Mouse (Mus musculus) layer of hippocampus, postnatal 14 days (tissue): Measurements from ENCODE around the gene Rftn1. TPM values are rescaled to one million over a fixed set of nuclear protein-coding genes. Genes with fewer than 3 reads are reported as not detected.

Experiments
- DNase-seq, 2 experiments: peaks; one replicate each; pipeline ENCODE4 v3.0.0; 2021 to 2022; ENCODE audit warnings: low spot score in 2 of 2, mixed read lengths in 1 of 2
- total RNA-seq, 2 experiments: library from RNA; stranded (reverse); gene quantifications; 2 replicates each; pipeline ENCODE4 v1.2.3; 2021

The Rftn1 gene
- total RNA-seq, 2 experiments from 2014 or later = 12.8 to 14.5 TPM

DNA sequence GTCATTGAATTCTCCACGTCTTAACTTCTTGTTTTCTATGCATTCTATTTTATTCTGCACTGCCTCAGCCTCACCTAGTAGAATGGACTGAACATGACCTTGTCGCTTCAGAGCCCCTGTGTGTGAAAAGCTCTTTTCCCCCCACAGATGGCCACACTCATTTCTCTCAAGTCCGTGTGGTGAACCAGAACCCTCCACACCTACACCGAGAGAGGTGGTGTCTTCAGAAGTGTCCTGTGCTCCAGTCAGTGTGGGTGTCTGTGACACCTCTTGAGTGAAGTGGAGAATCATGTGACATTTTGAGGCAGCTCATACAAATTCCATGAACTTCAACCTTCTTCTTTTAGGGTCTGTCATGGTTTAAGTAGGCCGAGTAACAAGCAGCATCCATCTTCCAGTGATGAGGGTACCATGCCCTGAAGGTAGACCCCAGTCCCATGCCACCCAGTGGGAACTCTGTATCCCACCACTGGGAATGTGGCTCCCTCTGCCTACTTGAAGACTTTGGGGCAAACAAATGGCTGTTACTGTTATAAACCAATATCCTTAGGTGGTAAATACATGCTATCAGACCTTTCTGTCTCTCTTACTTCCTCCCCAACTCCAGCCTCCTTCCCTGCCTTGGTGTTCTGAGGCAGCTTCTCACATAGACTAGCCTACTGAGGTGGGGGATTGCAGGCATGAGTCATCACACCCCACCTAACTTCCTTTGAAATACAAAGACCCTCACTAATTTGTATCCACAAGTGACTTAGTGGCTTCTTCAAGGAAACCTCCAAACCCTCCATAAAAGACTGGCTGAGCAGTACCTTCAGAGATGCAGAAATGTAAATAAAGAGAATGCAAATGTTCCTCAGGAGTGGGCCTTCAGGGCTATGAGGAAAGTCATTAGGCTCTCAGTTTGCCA is 122.4 kb downstream of the Rftn1 start:
- no peak for DNase-seq

DNA sequence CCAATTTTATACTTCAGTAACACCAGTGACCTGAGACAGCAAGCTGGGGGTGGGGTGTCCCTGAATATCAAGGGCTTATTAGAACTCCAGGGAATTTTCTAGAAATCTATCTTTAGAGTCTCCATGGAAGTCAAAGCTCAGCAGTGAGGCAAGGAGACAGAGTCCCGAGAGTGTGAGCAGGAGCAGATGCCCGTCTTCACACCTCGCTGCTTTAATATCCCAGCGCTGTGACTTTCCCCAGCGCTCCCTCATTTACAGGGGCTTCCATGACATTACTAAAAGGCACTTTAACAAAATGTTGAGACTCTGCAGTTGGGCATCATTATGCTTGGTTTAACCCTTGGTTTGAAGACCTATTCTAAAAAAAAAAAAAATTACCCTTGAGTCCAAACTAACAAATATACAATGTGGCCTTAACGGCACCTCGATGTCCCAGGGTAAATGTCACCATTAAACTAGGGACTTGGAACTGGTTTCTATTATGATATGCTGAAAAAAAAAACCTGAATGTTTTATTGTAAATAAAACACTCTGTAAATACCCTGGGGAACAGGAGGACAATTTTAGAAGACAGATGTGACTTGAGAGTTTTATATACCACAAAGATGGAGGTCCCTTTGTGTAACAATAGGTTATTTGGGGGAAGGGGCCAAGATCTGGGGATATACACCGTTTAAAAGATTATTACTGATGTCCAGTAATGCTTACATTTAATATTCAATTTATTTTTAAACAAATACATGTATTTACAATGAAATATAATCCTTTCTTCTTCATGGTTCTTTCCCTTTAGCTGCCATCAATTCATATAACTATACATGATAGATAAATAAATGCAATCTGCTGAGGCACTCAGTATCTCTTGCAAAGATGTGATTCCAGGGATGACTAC is 123.4 kb downstream of the Rftn1 start:
- DNase-seq = no peak

- no peak for DNase-seq
These were observed 126.4 kb downstream of the Rftn1 start for GRCm38 (mm10) chr17:50063832-50064627.

DNA sequence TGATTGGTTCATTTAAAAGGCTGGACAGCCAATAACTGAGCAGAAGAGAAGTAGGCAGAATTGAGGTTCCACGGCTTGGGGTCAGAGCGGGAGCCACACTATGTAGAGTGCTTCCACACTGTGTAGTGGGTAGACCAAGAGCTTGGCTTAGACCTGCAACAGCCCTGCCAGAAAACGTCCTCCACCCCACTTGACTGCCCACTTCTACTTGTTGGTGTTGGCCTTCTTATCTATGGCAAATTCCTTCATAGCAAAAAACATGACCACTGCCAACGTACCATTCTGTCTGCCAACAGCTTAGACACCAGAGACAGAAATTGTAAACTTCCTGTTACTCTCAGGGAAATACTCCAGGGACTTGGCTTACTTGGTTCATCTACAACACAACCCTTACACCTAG is 127.8 kb downstream of the Rftn1 start:
- no peak for DNase-seq

- DNase-seq = no peak
These were observed 129.0 kb downstream of the Rftn1 start for GRCm38 (mm10) chr17:50061446-50061845.

DNA sequence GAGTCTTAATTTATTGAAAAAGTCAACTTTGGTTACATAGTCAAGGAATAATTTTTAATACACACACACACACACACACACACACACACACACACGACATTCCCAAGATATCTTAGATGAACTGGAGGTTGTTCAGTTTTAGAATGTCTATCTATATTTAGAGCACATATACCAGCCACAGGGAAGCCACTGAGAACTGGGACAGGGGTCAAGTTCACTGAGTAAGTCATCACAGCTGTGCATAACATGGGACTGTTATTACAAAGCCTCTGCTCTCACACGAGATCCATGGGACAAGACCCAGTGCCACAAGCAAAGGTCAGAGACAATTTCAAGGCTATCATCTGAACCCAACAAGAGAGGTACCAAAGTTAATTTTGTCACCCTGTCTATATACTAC is 130.3 kb downstream of the Rftn1 start:
- DNase-seq = no peak

DNA sequence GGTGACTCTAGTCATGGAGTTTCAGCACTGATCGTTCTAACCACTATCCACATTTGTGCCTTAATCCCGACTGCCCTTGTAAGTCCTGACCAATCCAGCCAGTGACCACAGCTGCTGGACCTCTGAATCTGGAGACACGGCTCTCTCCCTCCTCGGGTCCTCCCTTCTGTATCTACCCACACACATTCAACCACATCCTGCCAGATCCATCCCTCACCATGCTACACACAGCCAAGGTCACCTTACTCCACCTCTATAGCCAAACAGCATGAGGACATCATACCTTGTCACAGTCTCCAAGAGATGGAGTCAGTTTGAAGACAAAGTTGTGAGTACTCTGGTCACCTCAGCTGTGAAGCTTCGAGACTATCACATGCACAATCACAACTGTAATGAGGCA is 131.1 kb downstream of the Rftn1 start:
- no peak for DNase-seq

DNA sequence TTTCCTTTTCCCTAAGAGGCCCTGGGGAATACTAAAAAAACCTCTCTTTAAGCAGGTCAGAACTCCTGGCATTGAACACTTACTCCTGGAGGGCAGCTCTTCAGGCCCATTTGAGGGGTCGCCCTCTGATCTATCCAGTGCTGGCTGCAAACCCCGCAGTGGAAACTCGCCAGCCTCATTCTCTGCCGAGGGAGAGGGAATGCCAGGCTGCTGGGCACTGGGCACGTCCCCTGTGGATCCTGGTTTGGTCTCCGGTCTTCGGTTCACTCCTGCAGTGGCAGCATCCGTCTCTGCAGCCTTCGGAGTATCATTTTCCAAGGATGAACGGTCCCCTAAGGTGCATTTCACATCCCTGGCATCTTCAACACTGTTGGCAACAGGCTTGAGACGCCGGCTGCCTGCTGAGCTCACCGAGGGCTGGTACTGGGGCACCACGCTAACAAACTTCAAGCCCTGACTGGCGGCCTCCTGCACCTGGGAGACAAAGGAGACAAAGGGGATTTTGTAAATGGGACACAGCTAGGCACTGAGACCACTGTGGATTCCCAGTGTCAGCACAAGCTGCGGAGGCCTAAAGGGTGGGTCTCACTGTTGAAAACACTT is 135.2 kb downstream of the Rftn1 start:
- peak in 1 of 2 experiments; percentile 44 for DNase-seq

DNA sequence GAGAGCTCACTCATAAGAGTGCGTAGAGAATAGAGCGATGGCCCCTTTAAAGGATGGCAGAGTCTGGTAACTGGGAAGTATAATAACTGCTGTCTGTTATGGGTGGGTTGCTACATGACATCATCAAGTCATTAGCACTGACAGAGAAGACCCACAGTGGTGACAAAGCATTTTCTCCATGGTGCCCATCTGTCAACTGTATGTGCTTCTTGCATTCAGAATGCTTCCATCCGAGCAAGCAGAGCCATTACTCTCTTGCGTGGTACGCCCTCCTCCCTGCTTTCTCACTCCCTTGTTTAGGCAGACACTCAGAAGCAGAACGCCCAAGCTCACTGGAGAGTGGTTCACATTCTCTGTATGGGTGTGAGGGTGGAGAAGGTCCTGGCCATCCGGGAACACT is 135.9 kb downstream of the Rftn1 start:
- peak; percentile 41 to 61 for DNase-seq

- DNase-seq = no peak
These were observed 136.5 kb downstream of the Rftn1 start for GRCm38 (mm10) chr17:50053961-50054360.

GRCm38 (mm10) chr17:50052741-50053468 is 137.6 kb downstream of the Rftn1 start:
- DNase-seq = no peak

DNA sequence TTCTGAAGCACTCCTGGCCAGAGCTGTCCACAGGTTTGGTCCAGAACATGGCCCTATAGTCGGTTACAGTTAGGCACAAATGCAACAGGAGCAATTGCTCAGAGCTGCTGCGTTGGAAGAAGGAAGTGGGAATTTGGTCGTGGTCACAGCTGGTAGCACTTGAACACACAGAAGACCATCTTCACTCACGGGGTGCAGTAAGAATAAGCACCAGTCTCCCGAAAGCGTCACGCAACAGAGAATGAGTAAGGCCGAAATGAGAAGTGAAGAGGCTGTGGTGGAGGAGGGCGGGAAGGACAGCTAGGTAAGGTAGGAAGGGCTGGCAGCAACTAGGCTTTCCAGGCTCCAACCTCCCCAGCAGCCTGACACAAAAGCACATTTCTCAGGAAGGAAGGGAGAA is 140.0 kb downstream of the Rftn1 start:
- no peak for DNase-seq

- DNase-seq = no peak
These were observed 142.3 kb downstream of the Rftn1 start for GRCm38 (mm10) chr17:50048209-50048608.

- DNase-seq = no peak
These were observed 143.3 kb downstream of the Rftn1 start for GRCm38 (mm10) chr17:50047182-50047581.

DNA sequence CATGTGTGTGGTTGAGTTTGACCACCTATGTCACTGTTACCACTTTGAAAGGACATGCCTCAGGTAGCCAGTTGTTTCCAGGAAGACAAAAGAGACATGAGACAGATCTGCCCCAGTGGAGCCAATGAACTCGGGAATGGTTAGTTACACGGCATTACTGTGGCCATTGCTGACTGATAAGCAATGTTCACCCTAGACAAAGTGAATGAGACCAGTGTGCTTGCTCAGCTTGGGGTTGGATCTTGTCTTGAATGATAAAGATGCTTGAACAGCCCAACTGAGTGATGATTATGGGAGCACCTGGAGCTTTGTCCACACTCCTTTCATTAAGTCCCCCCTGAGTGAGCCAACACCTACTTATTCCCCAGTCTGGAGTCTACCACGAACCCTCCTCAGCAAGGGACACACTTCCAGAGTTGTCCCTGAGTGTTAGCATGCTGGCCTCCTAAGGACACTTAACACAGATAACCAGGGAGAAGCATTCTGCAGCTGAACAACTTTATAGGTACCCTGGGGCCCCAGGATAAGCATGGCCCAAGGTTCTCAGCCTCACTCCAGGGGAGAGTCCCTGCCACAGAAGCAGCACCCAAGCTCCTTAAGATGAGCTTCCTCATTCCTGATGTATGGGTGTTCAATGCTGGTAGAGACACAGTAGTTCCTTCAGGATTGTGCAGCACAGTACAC is 149.6 kb downstream of the Rftn1 start:
- no peak for DNase-seq

DNA sequence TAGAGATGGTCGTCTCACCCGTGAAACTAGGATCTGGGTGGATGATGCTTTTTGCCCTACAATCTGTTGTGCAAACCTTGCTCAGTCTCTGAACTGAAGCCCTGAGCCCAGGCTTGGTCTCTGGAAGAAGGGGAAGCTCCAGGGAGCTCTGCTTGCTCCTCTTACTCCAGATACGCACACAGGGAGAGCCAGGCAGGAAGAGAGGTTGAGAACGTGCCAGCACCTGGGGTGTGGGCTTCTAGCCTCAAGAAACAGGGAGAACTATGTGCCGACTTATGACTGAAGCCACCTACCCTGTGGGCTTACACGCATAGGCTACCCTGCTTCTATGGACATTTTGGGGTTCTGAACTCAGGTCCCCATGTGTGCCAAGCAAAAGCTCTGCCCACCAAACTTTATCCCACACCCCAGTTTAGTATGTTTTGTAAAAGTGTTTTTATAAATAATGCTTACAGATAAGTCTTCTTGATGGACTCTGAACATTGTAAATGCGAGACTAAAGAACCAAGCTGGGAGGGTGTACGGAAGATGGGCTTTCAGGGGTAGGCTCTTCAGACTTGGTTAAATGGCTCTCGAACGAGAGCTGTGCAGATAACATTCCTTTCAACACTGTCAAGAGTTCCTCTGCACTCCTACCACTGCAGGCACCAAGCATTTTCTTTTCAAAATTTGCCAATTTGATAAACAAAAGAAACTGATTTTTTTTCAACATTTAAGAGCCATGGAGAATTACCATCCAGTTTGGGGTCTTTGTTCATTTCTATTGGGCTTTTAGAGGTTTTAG is 152.4 kb downstream of the Rftn1 start:
- no peak for DNase-seq

- DNase-seq = peak in 1 of 2 experiments; percentile 31
These were observed 153.1 kb downstream of the Rftn1 start for GRCm38 (mm10) chr17:50037416-50037815.

DNA sequence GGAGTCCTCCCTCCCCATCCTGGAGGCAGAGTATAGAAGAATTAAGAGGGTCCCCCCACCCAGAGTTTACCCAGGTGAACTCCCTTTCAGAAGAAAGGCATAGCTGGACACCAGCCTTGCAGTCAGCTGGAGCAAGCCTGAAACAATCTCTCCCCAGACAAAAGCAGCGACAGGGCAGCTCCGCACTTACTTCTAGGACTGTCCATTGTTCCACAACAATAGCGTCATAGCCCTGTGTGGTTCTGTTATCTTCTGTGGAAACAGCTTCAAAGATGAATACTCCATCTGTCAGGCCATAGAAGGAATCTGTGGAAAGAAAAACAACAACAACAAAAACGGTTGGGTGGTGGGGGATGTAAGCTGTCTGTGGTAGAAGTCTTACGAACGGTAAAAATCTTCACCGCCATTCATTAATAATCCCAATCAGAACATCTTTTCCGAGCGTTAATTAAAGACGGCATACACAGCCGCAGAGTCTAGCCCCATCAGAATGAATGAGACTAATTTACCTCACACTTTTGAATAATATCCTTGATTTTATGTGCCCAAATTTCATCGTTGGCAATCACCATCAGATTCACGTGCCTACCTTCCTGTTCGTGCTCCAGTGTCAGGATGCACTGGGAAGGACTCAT is 153.6 kb downstream of the Rftn1 start:
- no peak for DNase-seq
